Mouse (Mus musculus) CH12.LX (cell line): ENCODE results near the gene Madd.

ENCODE experiments used
- CTCF ChIP-seq, 2 experiments: IDR thresholded peaks in 1 of 2; conservative IDR thresholded peaks in 1 of 2; 2 replicates each; pipeline ENCODE4 v1.5.1; 2011 to 2012; ENCODE audit warnings: low read depth in 2 of 2, low read length in 2 of 2, improper control_type of control experiment in 1 of 2, inconsistent platforms in 1 of 2, mild to moderate bottlenecking in 1 of 2, moderate library complexity in 1 of 2
- KAT2A ChIP-seq: IDR thresholded peaks from 2 replicates; pipeline ENCODE4 v1.6.1; 2012; ENCODE audit warnings: low read length, improper control_type of control experiment, inconsistent platforms; ENCODE audit not compliant: insufficient replicate concordance
- MAZ ChIP-seq: IDR thresholded peaks from 2 replicates; pipeline ENCODE4 v1.6.1; 2012; ENCODE audit warnings: low read depth, mild to moderate bottlenecking, inconsistent platforms, low read length, improper control_type of control experiment, moderate library complexity
- MXI1 ChIP-seq: IDR thresholded peaks from 2 replicates; pipeline ENCODE4 v1.6.1; 2011; ENCODE audit warnings: mild to moderate bottlenecking, low read depth, low read length, improper control_type of control experiment
- SIN3A ChIP-seq: IDR thresholded peaks from 2 replicates; pipeline ENCODE4 v1.6.1; 2012; ENCODE audit warnings: low read length, improper control_type of control experiment, inconsistent platforms

GRCm38 (mm10) chr2:91118647-91119046 is 65.0 kb downstream of the Madd start:
- no peak for TF ChIP-seq MAZ
- no peak for TF ChIP-seq CTCF (conservative IDR thresholded peaks at IDR 0.05 in 1 of 2, IDR thresholded peaks at IDR 0.05 in 1 of 2; ENCODE audit: low read depth in 2 of 2, low read length in 2 of 2)
- no peak for TF ChIP-seq SIN3A
- no peak for TF ChIP-seq MXI1
- TF ChIP-seq KAT2A, result no peak
